Mouse (Mus musculus): ENCODE data around the gene Gdf5. TPM values are rescaled to one million over a fixed set of nuclear protein-coding genes. Genes with fewer than 3 reads are reported as not detected.

The Gdf5 gene
- total RNA-seq (2017), result not detected in 2 replicates

DNA sequence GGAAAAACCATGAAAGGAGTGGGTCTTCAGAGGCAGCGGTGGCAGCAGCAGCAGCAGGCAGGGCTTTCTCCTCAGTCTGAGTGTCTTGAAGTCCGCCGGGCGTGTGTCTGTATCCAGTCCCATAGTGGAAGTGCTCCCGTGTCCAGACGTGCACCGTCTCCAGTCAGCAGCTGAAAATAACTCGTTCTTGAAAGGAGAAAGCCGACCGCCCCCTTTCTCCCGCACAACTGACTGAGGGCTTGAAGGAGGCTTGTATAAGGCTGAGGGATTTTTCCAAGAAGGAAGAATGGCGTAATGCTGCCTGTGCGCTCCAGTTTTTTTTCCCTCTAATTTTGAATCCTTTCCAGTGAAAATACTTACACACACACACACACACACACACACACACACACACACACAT lies at the start of gene Gdf5:
TSS of gene Gdf5 (minus strand) at position 244 of the 400 bp plus-strand sequence.
- no peak for ATAC-seq (replicated peaks; ENCODE audit: low read depth, poor library complexity, severe bottlenecking)

DNA sequence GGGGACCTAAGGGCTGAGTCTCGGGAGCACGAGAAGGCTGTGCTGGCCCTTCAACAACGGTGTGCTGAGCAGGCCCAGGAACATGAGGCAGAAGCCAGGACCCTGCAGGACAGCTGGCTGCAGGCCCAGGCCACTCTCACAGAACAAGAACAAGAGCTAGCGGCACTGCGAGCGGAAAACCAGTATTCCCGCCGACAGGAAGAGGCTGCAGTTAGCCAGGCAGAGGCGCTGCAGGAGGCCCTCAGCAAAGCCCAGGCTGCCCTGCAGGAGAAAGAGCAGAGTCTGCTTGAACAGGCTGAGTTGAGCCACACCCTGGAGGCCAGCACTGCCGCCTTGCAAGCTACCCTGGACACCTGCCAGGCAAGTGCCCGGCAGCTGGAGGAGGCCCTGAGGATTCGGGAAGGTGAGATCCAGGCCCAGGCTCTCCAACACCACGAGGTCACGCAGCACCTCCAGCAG lies 46.7 kb upstream of the Gdf5 start:
- no peak for ATAC-seq (replicated peaks; ENCODE audit: low read depth, poor library complexity, severe bottlenecking)

DNA sequence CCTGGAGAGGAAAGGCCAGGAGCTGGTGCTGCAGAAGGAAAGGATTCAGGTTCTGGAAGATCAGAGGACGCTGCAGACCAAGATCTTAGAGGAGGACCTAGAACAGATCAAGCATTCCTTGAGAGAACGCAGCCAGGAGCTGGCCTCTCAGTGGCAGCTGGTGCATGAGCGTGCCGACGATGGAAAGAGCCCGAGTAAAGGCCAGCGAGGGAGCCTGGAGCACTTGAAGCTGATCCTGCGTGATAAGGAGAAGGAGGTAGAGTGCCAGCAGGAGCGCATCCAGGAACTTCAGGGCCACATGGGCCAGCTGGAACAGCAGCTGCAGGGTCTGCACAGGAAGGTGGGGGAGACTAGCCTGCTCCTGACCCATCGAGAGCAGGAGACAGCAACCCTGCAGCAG lies 46.0 kb upstream of the Gdf5 start:
- ATAC-seq (replicated peaks; ENCODE audit: low read depth, poor library complexity, severe bottlenecking), result no peak

DNA sequence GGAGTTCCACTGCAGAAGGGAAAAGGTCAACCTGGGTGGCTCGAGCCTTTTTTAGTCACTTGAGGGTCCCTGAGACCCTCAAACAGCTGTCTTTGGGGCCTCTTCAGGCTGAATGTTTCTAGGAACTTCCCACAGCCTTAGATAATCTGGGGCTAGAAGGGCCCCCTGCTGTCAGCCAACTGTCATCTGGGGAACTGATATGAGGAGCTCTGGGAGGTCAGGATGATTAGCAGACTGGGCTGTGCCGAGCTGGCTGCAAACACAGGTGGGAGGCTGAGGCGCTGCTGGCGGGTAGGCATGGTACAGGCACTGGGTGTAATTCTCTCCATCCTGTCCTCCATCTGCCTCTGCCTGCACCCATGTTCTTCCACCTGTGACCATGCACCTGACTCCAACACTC lies 43.9 kb upstream of the Gdf5 start:
- ATAC-seq (replicated peaks; ENCODE audit: low read depth, poor library complexity, severe bottlenecking), result peak; percentile 65; the same call in 1 of the 2 replicates

DNA sequence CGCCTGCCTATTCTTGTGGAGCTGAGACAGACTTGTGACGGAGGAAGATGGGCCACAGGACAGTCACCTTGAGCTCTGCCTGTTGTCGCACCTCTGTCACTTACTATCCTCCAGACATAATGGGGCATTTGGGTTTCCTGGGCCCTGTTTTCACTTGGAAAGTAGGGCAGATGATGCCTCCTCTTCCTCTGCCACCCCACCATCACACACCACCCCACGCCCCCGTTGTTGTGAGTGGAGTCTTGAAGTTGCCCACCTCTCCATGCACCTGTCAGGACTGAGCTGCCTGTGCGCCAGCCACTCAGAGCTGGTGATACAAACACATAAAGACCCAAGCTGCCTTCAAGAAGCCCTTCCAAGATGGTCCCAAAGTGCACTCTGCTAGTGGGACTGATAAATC lies 42.0 kb upstream of the Gdf5 start:
- ATAC-seq (replicated peaks; ENCODE audit: low read depth, poor library complexity, severe bottlenecking), result no peak

DNA sequence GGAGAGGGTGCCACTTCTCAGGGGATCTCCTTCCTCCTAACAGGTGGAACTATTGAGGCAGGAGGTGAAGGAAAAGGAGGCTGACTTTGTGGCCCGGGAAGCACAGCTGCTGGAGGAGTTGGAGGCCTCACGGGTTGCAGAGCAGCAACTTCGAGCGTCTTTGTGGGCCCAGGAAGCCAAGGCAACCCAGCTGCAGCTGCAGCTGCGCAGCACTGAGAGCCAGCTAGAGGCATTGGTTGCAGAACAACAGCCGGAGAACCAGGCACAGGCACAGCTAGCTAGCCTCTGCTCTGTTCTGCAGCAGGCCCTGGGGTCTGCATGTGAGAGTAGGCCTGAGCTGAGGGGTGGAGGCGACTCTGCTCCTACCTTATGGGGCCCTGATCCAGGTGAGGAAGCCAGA lies 40.6 kb upstream of the Gdf5 start:
- ATAC-seq (replicated peaks; ENCODE audit: low read depth, poor library complexity, severe bottlenecking), result no peak

GRCm38 (mm10) chr2:155979328-155979991 lies 34.3 kb upstream of the Gdf5 start:
- ATAC-seq (replicated peaks; ENCODE audit: low read depth, poor library complexity, severe bottlenecking), result peak; percentile 99

GRCm38 (mm10) chr2:155974087-155974731 lies 29.0 kb upstream of the Gdf5 start:
- no peak for ATAC-seq (replicated peaks; ENCODE audit: low read depth, poor library complexity, severe bottlenecking)

- no peak for ATAC-seq (replicated peaks; ENCODE audit: low read depth, poor library complexity, severe bottlenecking)
Measured at GRCm38 (mm10) chr2:155973348-155973747, 28.2 kb upstream of the Gdf5 start.

DNA sequence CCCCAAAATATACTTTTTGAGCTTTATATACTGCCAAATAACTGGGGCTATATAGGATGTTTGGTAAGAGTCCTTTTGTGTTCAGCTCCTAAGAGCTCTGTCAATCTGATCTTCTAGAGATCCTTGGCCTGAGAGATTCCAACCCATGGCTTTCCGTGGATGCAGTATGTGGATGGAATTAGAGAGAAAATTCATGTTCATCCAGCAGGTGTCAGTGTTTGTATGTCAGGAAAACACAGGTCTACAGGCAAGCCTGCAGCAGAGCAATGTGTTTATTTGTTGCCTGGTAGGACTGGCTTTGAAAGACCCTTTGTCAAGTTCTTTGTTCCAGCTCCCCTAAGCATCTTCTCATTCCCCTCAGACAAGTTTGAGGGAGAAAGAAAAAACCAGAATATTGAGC lies 17.8 kb upstream of the Gdf5 start:
- ATAC-seq (replicated peaks; ENCODE audit: low read depth, poor library complexity, severe bottlenecking), result no peak

DNA sequence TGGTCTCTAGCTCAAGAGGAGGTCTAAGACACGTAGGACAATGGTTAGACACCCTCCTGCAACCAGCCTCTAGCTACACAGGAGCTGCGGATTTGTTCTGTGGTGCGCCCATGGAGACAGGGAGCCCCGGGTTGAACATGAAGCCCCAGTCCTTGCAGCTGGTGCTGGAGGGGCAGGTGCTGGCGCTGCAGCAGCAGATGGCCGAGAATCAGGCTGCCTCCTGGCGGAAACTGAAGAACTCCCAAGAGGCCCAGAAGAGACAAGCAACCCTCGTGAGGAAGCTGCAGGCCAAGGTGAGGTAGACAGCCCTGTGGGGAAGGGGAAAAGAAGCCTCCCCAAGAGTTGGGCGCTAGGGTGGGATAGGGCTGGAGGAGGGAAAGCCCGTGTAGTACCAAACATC lies 16.7 kb upstream of the Gdf5 start:
- ATAC-seq (replicated peaks; ENCODE audit: low read depth, poor library complexity, severe bottlenecking), result no peak

DNA sequence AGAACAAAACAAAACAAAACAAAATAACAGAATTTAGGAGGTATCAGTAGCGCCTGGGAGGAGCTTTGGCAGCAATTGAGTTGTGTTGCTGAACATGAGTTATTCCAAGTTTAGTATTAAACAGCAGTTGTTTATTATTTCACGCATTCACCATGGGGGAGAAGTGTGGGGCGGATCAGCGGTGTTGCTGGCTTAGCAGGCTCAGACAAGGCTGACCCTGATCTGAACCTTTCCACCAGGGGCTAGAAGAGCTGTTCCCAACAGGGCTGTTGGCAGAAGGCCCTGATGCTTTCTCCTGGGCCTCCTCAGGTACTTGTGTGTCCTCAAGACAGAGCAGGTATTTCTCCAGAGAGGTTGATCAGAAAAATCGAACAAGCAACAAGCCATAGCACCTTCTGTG lies 14.8 kb upstream of the Gdf5 start:
- no peak for ATAC-seq (replicated peaks; ENCODE audit: low read depth, poor library complexity, severe bottlenecking)

DNA sequence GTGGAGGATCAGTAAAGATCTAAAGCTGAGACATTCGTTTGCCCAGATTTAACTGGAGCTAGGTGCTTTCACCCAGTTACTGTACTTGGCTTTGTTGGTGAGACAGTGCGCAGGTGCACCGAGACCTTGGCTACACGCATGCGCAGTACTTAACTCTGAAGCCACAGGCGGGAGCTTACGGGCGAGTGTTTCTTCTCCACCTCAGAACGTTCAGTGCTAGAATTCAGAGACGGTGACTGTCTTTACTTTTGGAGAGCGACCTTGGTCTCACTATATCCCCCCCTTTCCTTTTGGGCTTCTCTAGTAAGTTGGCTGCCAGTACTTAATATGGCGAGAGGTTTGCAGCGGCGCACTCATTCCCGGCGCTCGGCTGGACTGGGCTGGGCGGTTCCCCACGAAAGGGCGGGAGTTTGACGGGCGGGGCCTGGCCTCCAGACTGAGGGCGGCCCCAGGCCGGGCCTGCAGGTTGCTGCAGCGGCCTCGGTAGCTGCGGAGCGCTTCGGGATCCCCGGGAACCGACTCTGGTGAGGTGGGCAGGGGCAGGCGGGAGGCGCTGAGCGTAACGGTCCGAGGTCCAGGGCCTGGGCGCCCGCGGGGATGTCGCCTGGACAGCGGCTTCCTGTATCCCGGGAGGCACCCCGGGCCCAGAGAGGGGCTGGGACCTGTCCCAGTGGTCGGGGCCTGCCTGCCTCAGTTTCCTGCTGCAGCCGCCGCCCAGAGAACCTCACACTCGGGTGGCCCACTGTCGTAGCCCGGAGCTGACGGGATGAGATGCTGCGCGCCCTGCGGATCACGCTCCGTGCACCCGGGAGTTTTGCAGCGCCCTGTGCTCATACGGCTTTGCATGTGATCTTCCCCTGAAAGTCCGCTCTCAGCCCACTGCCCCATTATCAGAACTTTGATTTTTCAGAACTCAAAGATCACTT lies 11.2 kb upstream of the Gdf5 start, which contains the start of gene Cep250:
TSS of gene Cep250 (plus strand) at position 325 of the 926 bp plus-strand sequence.
- ATAC-seq (replicated peaks; ENCODE audit: low read depth, poor library complexity, severe bottlenecking), result peak; percentile 96

GRCm38 (mm10) chr2:155952006-155952405 lies 6.8 kb upstream of the Gdf5 start:
- peak; percentile 39; the same call in 1 of the 2 replicates for ATAC-seq (replicated peaks; ENCODE audit: low read depth, poor library complexity, severe bottlenecking)

DNA sequence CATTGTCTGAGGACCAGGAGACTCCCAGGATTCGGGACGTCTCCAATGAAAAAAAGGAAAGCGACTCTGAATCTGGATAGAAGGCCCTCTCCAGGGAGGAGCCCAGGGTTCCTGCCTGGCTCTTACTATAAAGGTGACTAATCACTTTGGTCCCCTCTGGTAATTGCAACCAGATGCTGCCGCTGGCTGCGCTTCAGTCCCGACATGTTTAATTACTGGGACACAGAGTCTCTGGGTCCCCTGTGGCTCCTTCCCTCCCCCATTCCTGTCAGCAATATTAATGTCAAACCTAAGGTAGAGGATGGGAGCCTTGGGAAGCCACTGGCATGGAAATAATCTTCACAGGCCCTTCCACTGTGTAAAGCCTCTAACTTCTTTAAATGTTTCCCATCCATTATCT lies 4.2 kb upstream of the Gdf5 start:
- ATAC-seq (replicated peaks; ENCODE audit: low read depth, poor library complexity, severe bottlenecking), result no peak

GRCm38 (mm10) chr2:155947390-155948002 lies 2.3 kb upstream of the Gdf5 start:
- ATAC-seq (replicated peaks; ENCODE audit: low read depth, poor library complexity, severe bottlenecking), result peak; percentile 31

GRCm38 (mm10) chr2:155946499-155946898 lies 1.3 kb upstream of the Gdf5 start:
- ATAC-seq (replicated peaks; ENCODE audit: low read depth, poor library complexity, severe bottlenecking), result no peak

DNA sequence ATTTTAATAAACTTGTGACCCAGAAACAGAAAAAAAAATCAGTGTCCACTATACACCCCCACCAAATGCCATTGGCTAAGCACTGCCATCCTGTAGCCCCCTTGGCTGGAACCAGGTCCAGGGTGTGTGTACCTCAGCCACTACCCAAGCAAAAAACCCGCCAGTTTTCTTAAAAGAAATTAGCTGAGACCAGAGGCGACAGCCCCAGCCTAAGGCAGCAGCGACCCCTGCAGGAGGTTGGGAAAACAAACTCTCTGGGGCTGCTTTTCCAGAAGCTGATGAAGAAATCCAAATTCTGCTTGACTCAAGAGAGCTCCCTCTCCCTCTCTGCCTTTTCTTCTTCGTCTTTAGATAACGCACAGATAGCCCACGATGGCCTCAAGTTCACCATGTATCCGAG lies 902 bp upstream of the Gdf5 start:
- peak; percentile 78 for ATAC-seq (replicated peaks; ENCODE audit: low read depth, poor library complexity, severe bottlenecking)

GRCm38 (mm10) chr2:155945580-155945979 lies 413 bp upstream of the Gdf5 start:
- ATAC-seq (replicated peaks; ENCODE audit: low read depth, poor library complexity, severe bottlenecking), result no peak

- no peak for ATAC-seq (replicated peaks; ENCODE audit: low read depth, poor library complexity, severe bottlenecking)
Measured at GRCm38 (mm10) chr2:155944685-155945084, 482 bp downstream of the Gdf5 start.
